In genomic region chr6:3345924-3346597, GRCm38 (mm10) we compare ENCODE assay signal across 8 mouse cellular contexts. TPM values are rescaled to one million over a fixed set of nuclear protein-coding genes. Genes with fewer than 3 reads are reported as not detected.
A peak's percentile ranks its signal among the peaks of the same experiment; 100 is the strongest.
DNase-seq lines count a peak whose midpoint lies in the region; ATAC-seq and TF ChIP-seq lines count a peak whose summit lies in the region.
"Not testable (repeated sequence)": the region's sequence is repeated elsewhere in the genome, so short reads cannot be mapped to it uniquely, and the experiment has no call there.

No protein-coding gene starts in this region.

- peak; percentile 63 for TF ChIP-seq CTCF in gastrocnemius, adult 2 months (IDR thresholded peaks at IDR 0.05)
- TF ChIP-seq CTCF in liver, postnatal 0 days (IDR thresholded peaks at IDR 0.05; ENCODE audit: low read depth): peak; percentile 64

- H3K4me3 ChIP-seq in gastrocnemius, adult 2 months: peak overlapping the region; percentile 65
- H3K4me3 ChIP-seq in hindbrain, embryonic 14.5 days (replicated peaks; ENCODE audit: low read length); liver, postnatal 0 days (ENCODE audit: low read depth, low read length): not testable (repeated sequence)
- peak overlapping the region; percentile 33 for H3K4me3 ChIP-seq in stomach, embryonic 16.5 days (replicated peaks; ENCODE audit: low read length)

- not testable (repeated sequence) for H3K36me3 ChIP-seq in hindbrain, embryonic 14.5 days (replicated peaks; ENCODE audit: control insufficient read depth, insufficient read depth); liver, postnatal 0 days (replicated peaks; ENCODE audit: insufficient read depth, low read length); stomach, embryonic 16.5 days (ENCODE audit: control insufficient read depth, insufficient read depth, low read length)

- peak; percentile 67 to 78 for DNase-seq in B cell, adult 2 months
- DNase-seq in gastrocnemius, adult 2 months: peak; percentile 19
- DNase-seq in hindbrain, embryonic 14.5 days (ENCODE audit: low spot score): peak; percentile 73
- DNase-seq in kidney, postnatal 4 days: peak; percentile 50 to 57
- peak; percentile 38 for DNase-seq in liver, postnatal 0 days

- not testable (repeated sequence) for H3K4me2 ChIP-seq in hindbrain, embryonic 14.5 days (replicated peaks)
- H3K4me2 ChIP-seq in liver, postnatal 0 days (ENCODE audit: low read depth, low read length): peak overlapping the region; percentile 42; the same call in 1 of the 2 replicates
- H3K4me2 ChIP-seq in stomach, embryonic 16.5 days (ENCODE audit: low read depth, low read length): peak overlapping the region; percentile 39; the same call in 1 of the 2 replicates

- H3K9ac ChIP-seq in hindbrain, embryonic 14.5 days; liver, postnatal 0 days (replicated peaks); stomach, embryonic 16.5 days (ENCODE audit: low read length): not testable (repeated sequence)

- H3K9me3 ChIP-seq in hindbrain, embryonic 14.5 days (ENCODE audit: control insufficient read depth, low read length); liver, postnatal 0 days (ENCODE audit: low read length); stomach, embryonic 16.5 days (replicated peaks; ENCODE audit: control insufficient read depth, low read length): not testable (repeated sequence)

- not testable (repeated sequence) for H3K4me1 ChIP-seq in hindbrain, embryonic 14.5 days (replicated peaks; ENCODE audit: control insufficient read depth, insufficient read depth, low read length); liver, postnatal 0 days (ENCODE audit: insufficient read depth); stomach, embryonic 16.5 days (ENCODE audit: control insufficient read depth, insufficient read depth, low read length)

- WGBS in hindbrain, embryonic 14.5 days: 7% methylated on average over 1 of the region's 1 CpGs
- WGBS in liver, postnatal 0 days (ENCODE audit: insufficient replicate concordance): 0% methylated on average over 1 of the region's 1 CpGs
- 3% methylated on average over 1 of the region's 1 CpGs for WGBS in stomach, embryonic 16.5 days

- intact Hi-C loops in gastrocnemius, adult 2 months (cut with DNase I): not testable (repeated sequence)

- H3K27ac ChIP-seq in gastrocnemius, adult 2 months: peak overlapping the region; percentile 65
- not testable (repeated sequence) for H3K27ac ChIP-seq in hindbrain, embryonic 14.5 days; liver, postnatal 0 days (ENCODE audit: low read depth); stomach, embryonic 16.5 days (ENCODE audit: low read length)

- not testable (repeated sequence) for H3K27me3 ChIP-seq in hindbrain, embryonic 14.5 days (ENCODE audit: control insufficient read depth, insufficient read depth, low read length); liver, postnatal 0 days (ENCODE audit: insufficient read depth, low read length); stomach, embryonic 16.5 days (ENCODE audit: control insufficient read depth, insufficient read depth, low read length)

- TF ChIP-seq EP300 in liver, postnatal 0 days (IDR thresholded peaks at IDR 0.05; ENCODE audit: low read depth): not testable (repeated sequence)

- peak; percentile 96 for ATAC-seq in common myeloid progenitor, adult 5-6 weeks (replicated peaks; ENCODE audit: low read depth, poor library complexity, severe bottlenecking)
- peak; percentile 60; the same call in 1 of the 2 replicates for ATAC-seq in hindbrain, embryonic 14.5 days (ENCODE audit: low FRiP score)
- ATAC-seq in liver, postnatal 0 days: peak; percentile 78
- ATAC-seq in monocyte, adult 5-6 weeks (replicated peaks; ENCODE audit: insufficient number of reproducible peaks, low FRiP score, low TSS enrichment, poor library complexity, severe bottlenecking): peak; percentile 90
- not testable (repeated sequence) for ATAC-seq in stomach, embryonic 16.5 days (ENCODE audit: insufficient read depth, low FRiP score)

RNA-seq across cellular contexts. Expression of gene Samd9l, which starts 53.3 kb away (rescaled TPM):
- total RNA-seq in common myeloid progenitor, adult 5-6 weeks (2017): 30.6 and 33.3 TPM in 2 replicates
- total RNA-seq in gastrocnemius, adult 2 months (2021): 1 to 10 TPM; 3.2 to 5.0 TPM
- 1.4 and 1.6 TPM in 2 replicates for polyA plus RNA-seq in hindbrain, embryonic 14.5 days (2014; fragmentation: Nextera tagmentation; extraction: Ambion mirVana)
- 3.8 and 4.5 TPM in 2 replicates for polyA plus RNA-seq in liver, postnatal 0 days (2015; fragmentation: Nextera tagmentation; extraction: Ambion mirVana)
- 90.8 to 218 TPM (median 100 TPM) in 3 replicates for total RNA-seq in monocyte, adult 5-6 weeks (2017)
- 16.2 and 17.9 TPM in 2 replicates for polyA plus RNA-seq in stomach, embryonic 16.5 days (2015; fragmentation: Nextera tagmentation; extraction: Ambion mirVana)

Comparison
In these comparisons a context has a peak if more than half of its experiments do, and no peak if none do; other contexts are left out.
1. DNase-seq: peak in every context shown above with its lines; median percentile 73 in hindbrain, embryonic 14.5 days; 72 in B cell, adult 2 months; 54 in kidney, postnatal 4 days; 38 in liver, postnatal 0 days; 19 in gastrocnemius, adult 2 months.